Mouse (Mus musculus) brain, embryonic 14.5 days (tissue): Measurements from ENCODE around the gene Il9r.

Experiments
- CTCF ChIP-seq: fragments of 200-500 bp; IDR thresholded peaks from 2 replicates; pipeline ENCODE4 v1.5.1; 2012; ENCODE audit warnings: inconsistent platforms, mild to moderate bottlenecking, moderate library complexity, borderline replicate concordance; ENCODE audit not compliant: insufficient read depth, insufficient read length; ENCODE audit errors: extremely low read depth
- POLR2A ChIP-seq: fragments of 200-500 bp; IDR thresholded peaks from 2 replicates; pipeline ENCODE4 v1.6.1; 2012; ENCODE audit warnings: mild to moderate bottlenecking, inconsistent platforms, borderline replicate concordance; ENCODE audit not compliant: poor library complexity, insufficient read depth, insufficient read length, severe bottlenecking; ENCODE audit errors: extremely low read depth

DNA sequence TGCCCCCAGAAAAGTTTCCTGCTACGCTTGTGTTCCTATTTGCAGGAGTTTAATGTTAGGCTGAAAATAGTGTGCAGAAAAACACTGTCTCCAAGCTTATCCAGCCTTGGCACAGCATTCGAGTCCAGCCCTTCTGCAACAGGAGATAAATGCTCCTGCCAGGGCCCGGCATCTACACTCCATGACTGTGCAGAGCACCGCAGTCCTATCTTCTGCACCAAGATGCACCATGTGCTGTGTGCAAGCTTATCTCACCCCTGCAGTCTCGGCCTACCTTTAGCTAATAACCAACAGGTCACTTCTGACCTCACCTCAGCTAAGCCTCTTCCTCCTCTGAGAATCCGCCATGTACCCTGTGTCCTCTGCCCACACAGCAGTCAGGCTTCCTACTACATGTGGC is 45.5 kb upstream of the Il9r start:
- TF ChIP-seq CTCF (no peak), POLR2A (no peak)
